Mouse (Mus musculus) lung, postnatal 10 days (tissue): Measurements from ENCODE around the gene Scamp2.

ENCODE experiments used
- DNase-seq: peaks from one replicate; pipeline ENCODE4 v3.0.0; 2021

Scamp2 gene

GRCm38 (mm10) chr9:57560861-57561710 is at the start of gene Scamp2:
Gene Scamp2, plus strand, starts transcription at chr9:57560943.
- peak; percentile 96 for DNase-seq

- peak; percentile 70 for DNase-seq
Observed at GRCm38 (mm10) chr9:57517113-57517512, 43.6 kb upstream of the Scamp2 start.

GRCm38 (mm10) chr9:57520375-57521055 is 40.2 kb upstream of the Scamp2 start:
- DNase-seq = no peak

GRCm38 (mm10) chr9:57521056-57521911 is 39.5 kb upstream of the Scamp2 start, which contains the start of gene Cox5a:
Gene Cox5a, plus strand, starts transcription at chr9:57521274.
- DNase-seq = peak; percentile 95

GRCm38 (mm10) chr9:57522114-57522860 is 38.5 kb upstream of the Scamp2 start:
- no peak for DNase-seq

GRCm38 (mm10) chr9:57522861-57523246 is 37.9 kb upstream of the Scamp2 start:
- DNase-seq = no peak

GRCm38 (mm10) chr9:57523754-57524153 is 37.0 kb upstream of the Scamp2 start:
- DNase-seq = no peak

GRCm38 (mm10) chr9:57524439-57524838 is 36.3 kb upstream of the Scamp2 start:
- no peak for DNase-seq

- DNase-seq = no peak
Observed at GRCm38 (mm10) chr9:57525516-57525915, 35.2 kb upstream of the Scamp2 start.

GRCm38 (mm10) chr9:57526435-57526834 is 34.3 kb upstream of the Scamp2 start:
- no peak for DNase-seq

GRCm38 (mm10) chr9:57531946-57532345 is 28.8 kb upstream of the Scamp2 start:
- DNase-seq = no peak

GRCm38 (mm10) chr9:57536362-57536761 is 24.4 kb upstream of the Scamp2 start:
- DNase-seq = no peak

- DNase-seq = peak; percentile 96
Observed at GRCm38 (mm10) chr9:57537044-57537727, 23.6 kb upstream of the Scamp2 start, which contains the start of gene Fam219b. Gene Fam219b, plus strand, starts transcription at chr9:57537528.

- DNase-seq = peak; percentile 37
Observed at GRCm38 (mm10) chr9:57537728-57538181, 23.0 kb upstream of the Scamp2 start.

- no peak for DNase-seq
Observed at GRCm38 (mm10) chr9:57539550-57539949, 21.2 kb upstream of the Scamp2 start.

- DNase-seq = peak; percentile 74
Observed at GRCm38 (mm10) chr9:57541312-57541711, 19.4 kb upstream of the Scamp2 start.

GRCm38 (mm10) chr9:57543951-57544350 is 16.8 kb upstream of the Scamp2 start:
- DNase-seq = no peak

- DNase-seq = no peak
Observed at GRCm38 (mm10) chr9:57547287-57547686, 13.5 kb upstream of the Scamp2 start.

- no peak for DNase-seq
Observed at GRCm38 (mm10) chr9:57547869-57548268, 12.9 kb upstream of the Scamp2 start.

GRCm38 (mm10) chr9:57549186-57549585 is 11.6 kb upstream of the Scamp2 start:
- no peak for DNase-seq

GRCm38 (mm10) chr9:57550126-57550862 is 10.4 kb upstream of the Scamp2 start:
- peak; percentile 41 for DNase-seq
